In the genomic region with DNA sequence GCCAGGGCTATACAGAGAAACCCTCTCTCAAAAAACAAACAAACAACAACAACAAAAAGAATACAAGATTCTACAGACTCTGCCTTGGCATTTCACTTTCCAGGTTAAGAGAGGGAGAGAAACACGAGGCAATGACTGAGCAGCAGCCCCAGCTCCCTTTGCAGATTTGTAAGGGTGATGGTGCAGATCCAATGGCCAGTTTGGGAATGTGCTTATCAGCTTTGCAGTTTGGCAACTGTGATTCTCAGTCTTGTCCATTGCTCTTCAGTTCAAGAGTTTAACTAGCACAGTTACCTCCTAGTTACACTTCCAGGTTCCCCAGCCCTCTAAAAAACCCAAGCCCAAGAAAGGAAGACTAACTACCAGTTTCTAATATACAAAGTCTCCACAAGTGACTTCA, we compare ENCODE assay signal across 25 mouse cellular contexts.
"Had no signal": no experiment of that assay in that cellular context is flagged by ENCODE, and none has a peak within 500 bp of the region (broad histone marks: within the 10 kb centered on the region; RNA-seq: fewer than 3 reads in every experiment).

No protein-coding gene starts in this region.

- H3K9me3 ChIP-seq: heart, embryonic 10.5 days; heart, embryonic 12.5 days; hindbrain, embryonic 13.5 days; hindbrain, embryonic 15.5 days; kidney, embryonic 15.5 days; limb, embryonic 13.5 days; limb, embryonic 15.5 days had no signal

- H3K9ac ChIP-seq: heart, embryonic 12.5 days; hindbrain, embryonic 13.5 days; hindbrain, embryonic 15.5 days; kidney, embryonic 15.5 days; limb, embryonic 13.5 days; limb, embryonic 15.5 days; liver, embryonic 14.5 days had no signal

- H3K27ac ChIP-seq: heart, embryonic 10.5 days; hindbrain, embryonic 13.5 days; hindbrain, embryonic 15.5 days; hindbrain, postnatal 0 days; kidney, embryonic 15.5 days; kidney, postnatal 0 days; limb, embryonic 13.5 days; limb, embryonic 15.5 days; liver, embryonic 14.5 days had no signal

- H3K4me1 ChIP-seq: limb, embryonic 13.5 days; limb, embryonic 15.5 days had no signal

- H3K4me2 ChIP-seq: heart, embryonic 12.5 days; hindbrain, embryonic 13.5 days; hindbrain, embryonic 15.5 days; kidney, embryonic 15.5 days; limb, embryonic 13.5 days; limb, embryonic 15.5 days; liver, embryonic 11.5 days had no signal

- H3K36me3 ChIP-seq: heart, embryonic 10.5 days; heart, embryonic 12.5 days; hindbrain, embryonic 13.5 days; hindbrain, embryonic 15.5 days; kidney, embryonic 15.5 days; limb, embryonic 13.5 days; limb, embryonic 15.5 days had no signal

- H3K4me3 ChIP-seq: heart, embryonic 10.5 days; heart, embryonic 12.5 days; hindbrain, embryonic 13.5 days; hindbrain, embryonic 15.5 days; kidney, embryonic 15.5 days; limb, embryonic 13.5 days; limb, embryonic 15.5 days had no signal

- ATAC-seq: hindbrain, postnatal 0 days; intestine, embryonic 16.5 days had no signal

- DNase-seq: gastrocnemius, postnatal 14 days; gastrocnemius, postnatal 36 days; heart, postnatal 14 days; heart, postnatal 36 days; kidney, adult 11 months; kidney, adult 2 months; kidney, adult 9 months; kidney, postnatal 14 days; kidney, postnatal 36 days; layer of hippocampus, adult 9-11 months; layer of hippocampus, postnatal 36 days; left cerebral cortex, postnatal 4 days; lung, adult 18-20 months had no signal

- H3K27me3 ChIP-seq: heart, embryonic 12.5 days; hindbrain, embryonic 13.5 days; hindbrain, embryonic 15.5 days; kidney, embryonic 15.5 days; limb, embryonic 13.5 days; limb, embryonic 15.5 days had no signal
